Mouse (Mus musculus): ENCODE measurements around the gene Kcnh4.

DNA sequence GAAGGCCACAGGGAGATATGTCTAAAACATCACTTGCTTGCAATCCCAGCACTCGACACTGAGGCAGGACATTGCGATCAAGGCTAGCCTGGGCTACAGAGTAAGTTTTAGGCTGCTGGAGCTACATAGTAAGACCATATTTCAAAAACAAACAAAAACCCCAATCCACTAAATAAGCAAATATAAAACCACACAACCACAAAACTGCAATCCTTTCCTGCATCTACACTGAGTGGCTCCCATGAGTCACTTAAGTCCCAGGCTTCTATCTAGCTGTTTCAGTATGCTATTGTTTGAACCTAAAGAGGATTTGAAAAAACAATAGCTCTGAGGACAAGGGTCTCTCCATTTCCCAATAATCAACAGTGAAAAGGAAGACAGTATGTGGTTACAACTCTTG lies 35.6 kb upstream of the Kcnh4 start:
- TF ChIP-seq CTCF (IDR thresholded peaks at IDR 0.05; ENCODE audit: extremely low read depth, insufficient read depth, low read length) (no peak), POLR2A (IDR thresholded peaks at IDR 0.05; ENCODE audit: extremely low read depth, insufficient read depth, low read length) (no peak)

Measured in cortical plate, adult 2 months (tissue).